Mouse (Mus musculus) cerebral cortex, adult 2 months (tissue): Measurements from ENCODE around the gene Ptov1.

ENCODE experiments used
- WGBS: fragments of 180-500 bp; shearing (Covaris S2); methylation state at CpG from one replicate; pipeline ENCODE4 v1.1.7; 2018; 5-methylcytosine and 5-hydroxymethylcytosine counted together

Ptov1 gene

DNA sequence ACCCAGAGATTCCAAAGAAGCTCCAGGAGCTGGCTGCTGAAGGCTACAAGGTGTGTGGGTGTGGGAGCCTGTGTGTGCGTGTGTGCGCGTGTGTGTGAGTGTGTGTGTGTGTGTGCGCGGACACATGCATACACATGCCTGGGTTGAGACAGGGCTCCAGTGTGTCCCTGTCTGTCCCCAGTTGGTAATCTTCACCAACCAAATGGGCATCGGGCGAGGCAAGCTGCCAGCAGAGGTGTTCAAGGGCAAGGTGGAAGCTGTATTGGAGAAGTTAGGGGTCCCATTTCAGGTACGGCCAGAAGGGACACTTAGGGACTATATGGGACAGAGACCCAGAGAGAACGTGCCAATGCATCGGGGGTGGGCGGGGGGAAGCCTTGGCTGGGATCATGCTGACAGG, 9.7 kb downstream of the Ptov1 start:
- 83% methylated on average over 11 of the region's 11 CpGs for WGBS

DNA sequence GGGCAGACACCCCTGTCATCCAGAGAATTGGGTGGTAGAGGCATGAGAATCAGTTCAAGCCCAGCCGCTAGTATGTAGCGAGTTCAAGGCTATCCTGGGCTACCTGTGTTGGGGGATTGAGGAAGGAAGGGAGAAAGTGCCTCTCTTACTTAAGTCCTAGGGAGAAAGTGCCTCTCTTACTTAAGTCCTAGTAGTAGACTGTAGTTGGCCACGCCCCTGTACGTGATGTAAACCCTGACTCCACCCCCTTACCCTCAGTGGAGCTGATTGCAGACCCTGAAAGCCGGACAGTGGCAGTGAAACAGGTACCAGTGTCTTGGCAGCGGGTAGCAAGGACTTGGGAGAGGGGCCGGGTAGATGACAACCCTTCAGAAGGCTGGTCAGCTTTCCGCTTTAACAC, 11.7 kb downstream of the Ptov1 start:
- 22% methylated on average over 8 of the region's 8 CpGs for WGBS

DNA sequence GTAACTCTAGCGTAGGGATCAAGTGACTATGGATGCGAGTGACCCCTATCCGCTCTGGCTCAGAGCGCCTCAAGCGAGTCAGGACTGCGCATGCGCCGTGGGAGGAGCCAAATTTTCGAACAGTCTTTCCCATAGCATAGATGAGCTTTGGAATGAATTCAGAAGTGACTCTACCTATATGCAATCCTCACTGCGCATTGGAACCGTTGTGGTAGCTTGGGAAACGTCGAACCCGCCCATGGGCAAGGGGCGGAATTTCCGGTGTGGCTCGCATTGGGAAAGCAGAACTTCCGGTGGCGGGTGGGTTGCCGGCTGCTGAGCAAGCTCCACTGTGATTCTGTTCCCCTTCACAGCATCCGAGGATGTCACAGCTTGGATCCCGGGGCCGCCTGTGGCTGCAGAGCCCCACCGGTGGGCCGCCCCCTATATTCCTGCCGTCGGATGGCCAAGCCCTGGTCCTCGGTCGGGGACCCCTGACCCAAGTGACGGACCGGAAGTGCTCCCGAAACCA, 12.5 kb downstream of the Ptov1 start, which contains the start of gene Pnkp:
Gene Pnkp (plus strand): TSS at position 98 of the 511 bp plus-strand sequence.
- under 1% methylated on average over 32 of the region's 32 CpGs for WGBS

DNA sequence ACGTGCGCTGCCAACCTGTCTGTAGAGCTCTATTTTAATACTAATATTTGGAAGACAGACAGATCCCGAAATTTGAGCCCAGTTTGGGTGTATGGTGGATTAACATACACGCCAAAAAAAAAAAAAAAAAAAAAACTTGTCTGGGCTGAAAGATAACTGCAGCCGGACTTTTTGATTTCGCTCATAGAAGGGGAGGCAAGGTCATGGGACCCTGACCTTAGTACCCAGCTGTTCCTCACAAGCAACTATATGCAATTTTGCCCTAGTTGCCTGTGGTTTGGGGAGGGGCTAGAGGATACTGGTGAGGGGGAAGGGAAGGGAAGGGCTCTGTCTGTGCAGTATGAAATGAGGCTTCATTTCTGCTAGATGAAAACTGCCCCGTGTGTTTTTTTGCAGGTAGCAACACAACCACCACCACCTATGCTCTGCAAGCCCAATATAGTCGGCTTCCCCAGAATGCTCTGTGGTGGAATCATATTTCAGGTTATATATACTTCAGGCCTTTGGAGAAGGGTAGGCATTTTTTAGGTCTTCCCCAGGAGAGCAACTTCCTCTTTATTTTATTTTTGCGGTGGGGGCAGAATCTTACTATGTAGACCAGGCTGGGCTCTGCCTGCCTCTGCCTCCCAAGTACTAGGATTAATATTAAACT, 13.2 kb downstream of the Ptov1 start:
- WGBS: 61% methylated on average over 9 of the region's 9 CpGs

DNA sequence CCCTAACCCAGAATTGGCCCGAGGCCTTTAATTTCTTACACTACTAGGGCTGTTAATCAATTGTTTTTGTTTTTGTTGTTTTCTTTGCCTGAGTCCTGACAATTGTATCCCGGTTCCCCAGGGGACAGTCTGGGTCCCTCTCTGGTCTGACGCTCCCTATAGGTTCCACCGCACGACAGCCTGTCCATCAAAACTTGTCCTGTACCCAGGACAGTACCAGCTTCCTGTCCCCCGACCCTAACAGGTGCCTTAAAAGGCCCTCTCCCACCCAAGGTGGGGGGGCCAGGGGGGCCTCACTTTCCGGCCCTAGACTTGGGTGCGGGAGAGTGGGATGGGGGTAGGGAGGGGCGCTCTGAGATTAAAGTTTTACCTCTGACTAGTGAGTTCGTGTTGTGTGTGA, 14.6 kb downstream of the Ptov1 start:
- WGBS: 24% methylated on average over 10 of the region's 10 CpGs

DNA sequence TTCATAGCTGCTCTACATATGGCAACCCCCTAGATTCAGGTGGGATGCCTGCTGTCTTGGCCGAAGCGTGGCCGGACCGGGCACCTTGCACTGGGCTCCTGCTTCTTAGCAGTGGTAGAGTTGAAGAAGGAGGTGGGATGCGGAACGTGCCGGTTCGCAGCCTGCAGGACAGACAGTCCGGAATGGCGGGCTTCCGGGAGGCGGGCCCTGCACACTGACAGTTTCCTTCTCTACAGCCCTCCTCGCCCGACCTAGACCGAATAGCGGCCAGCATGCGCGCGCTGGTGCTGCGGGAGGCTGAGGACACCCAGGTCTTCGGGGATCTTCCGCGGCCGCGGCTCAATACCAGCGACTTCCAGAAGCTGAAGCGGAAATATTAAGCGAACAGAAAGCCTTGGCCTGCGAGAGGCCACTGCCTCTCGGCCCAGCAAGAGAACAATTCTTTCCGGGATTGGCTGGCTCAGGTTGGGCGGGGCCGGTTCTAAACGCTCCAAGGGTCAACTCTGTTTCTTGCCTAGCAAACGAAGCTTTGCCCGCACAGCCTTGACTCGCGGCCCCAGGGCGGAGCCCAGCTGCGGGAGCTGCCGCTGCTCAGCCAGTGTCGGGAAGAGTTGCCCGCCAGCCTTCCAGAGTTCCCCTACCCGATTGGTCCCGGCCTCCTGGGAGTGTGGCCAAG, 15.1 kb downstream of the Ptov1 start:
- 11% methylated on average over 45 of the region's 45 CpGs for WGBS

DNA sequence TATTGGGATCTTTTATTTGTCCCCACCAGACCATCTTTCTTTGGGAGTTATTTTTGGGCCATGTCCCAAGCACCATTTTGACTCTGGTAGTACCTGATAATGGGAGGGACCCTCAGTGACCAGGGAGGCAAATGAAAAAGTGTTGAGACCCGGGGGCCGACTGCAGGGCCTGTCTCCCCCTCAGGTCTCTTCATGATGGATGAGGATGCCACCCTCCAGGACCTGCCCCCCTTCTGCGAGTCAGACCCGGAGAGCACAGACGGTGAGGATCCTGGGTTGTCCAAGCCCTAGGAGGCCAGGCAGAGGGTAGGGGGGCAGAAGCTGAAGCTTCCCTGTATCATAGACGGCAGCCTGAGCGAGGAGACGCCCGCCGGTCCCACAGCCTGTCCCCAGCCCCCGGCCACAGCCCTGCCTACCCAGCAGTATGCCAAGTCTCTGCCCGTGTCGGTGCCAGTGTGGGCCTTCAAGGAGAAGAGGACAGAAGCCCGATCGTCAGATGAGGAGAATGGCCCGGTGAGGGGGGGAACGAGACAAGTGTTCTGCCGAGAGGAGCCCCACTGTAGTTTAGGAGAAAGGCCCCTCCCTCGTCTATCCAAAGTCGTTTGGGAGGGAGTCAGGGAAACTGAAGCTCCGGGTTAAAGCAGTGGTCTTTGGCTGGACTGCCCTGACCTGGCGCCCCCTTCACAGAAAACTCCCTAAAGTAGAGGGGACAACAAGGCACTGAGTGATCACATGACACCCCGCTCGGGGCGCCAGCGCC, 15.8 kb downstream of the Ptov1 start:
- 35% methylated on average over 26 of the region's 26 CpGs for WGBS

DNA sequence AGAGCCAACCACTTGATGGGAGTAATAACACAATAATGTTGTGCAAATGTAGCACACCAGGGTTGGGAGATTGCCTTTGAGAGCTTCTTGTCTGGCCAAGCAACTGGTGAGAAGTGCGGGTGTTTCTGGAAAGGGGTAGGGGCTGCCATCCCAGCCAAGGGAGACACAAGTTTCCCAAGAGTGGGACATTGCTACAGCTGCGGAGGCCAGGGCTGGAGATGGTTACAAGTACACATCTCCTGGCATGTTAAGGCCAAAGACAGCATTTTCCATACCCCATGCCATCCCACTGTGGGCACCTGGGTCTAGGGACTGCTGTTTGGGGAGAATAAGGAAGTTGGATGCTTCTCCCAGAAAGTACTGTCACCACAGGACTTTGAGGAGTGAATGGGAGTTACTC, 16.5 kb downstream of the Ptov1 start:
- 91% methylated on average over 2 of the region's 2 CpGs for WGBS

DNA sequence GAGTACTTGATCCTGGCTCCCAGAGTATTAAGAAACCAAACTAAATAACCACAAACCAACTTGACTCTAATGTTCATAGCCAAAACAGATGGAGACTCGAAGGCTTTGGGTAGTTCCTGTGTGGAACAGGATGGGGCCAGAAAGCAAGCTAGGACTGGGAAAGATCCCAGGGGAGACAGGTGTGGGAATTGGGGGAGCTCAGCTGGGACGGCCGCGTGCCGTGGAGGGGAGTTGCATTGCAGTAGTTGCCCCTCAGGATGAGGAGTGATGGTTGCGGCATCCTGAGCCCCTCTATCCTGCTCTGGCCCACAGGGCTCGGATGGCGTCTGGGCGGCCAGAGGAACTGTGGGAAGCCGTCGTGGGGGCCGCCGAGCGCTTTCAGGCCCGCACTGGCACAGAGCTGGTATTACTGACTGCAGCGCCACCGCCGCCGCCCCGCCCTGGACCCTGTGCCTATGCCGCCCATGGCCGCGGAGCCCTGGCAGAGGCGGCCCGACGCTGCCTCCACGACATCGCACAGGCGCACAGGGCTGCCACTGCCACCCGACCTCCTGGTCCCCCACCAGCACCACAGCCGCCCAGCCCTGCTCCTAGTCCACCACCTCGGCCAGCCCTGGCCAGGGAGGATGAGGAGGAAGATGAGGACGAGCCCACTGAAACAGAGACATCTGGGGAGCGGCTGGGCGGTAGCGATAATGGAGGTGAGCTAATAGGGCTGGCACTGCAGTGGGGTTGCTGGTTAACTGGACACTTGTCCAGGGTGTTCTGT, 17.1 kb downstream of the Ptov1 start:
- WGBS: 90% methylated on average over 36 of the region's 36 CpGs

DNA sequence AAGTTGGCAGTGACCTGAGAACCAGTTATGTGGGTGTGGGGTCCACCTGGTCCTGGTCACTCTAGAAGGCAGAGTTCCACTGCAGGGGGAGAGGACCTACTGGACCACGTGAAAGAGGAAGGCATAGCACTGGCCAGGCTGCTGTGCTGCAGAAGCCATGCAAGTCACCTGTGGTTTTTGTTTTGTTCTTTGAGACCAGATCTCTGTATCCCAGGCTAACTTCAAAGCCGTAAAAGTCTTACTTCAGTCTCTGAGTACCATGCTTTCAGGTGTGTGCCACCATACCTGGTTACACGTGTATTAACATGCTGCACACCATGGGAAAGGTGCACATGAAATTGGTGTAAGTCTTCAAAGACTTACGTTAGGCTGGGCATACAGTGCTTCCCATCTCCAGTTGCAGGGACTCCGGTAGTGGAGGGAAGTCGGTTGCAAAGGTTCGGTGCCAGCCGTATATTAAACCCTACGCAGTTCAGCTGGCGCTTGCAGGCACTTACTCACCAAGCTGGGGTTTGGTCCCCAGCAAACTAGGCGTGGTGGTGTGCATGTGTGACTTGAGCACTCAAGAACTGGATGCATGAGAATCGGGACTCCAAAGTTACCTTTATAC, 17.9 kb downstream of the Ptov1 start:
- WGBS: 91% methylated on average over 12 of the region's 12 CpGs

DNA sequence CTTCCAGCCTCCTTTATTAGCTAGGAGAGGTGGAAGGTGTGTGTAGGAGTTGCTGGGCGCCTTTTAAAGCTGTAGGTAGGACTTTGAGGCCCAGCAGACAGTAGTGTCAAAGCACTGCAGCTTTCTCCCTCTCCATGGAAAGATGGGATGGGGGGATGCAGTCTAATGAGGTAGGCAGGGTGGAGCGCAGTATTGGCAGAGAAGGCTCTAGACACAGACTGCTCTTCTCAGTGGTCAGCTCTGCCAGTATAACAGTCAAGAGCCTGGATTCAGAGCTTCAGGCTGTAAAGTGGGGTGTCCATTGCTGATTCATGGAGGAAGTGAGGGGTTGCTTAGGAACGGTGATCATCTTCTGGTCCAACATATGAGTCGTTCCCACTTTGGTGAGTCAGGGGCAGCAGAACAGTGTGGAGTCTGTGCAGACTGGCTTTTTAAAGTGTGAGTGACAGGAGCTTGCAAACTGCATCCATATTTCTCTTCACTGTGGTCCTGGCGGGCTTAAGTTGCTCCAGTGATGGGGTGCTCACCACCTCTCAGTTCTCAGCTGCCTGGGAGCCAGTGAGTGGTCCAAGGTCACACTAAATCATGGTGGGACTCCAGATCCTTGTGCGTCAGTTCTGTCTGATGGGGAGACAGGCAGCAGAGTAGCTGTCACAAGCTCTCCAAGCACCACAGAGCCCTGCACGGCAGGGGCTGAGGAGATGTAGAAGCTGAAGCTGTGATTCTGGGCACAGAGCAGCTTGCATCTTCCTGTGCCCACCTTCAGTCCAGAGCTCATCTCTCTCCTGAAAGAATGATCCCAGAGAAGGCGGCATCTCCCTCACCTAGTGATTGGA, 18.6 kb downstream of the Ptov1 start:
- 46% methylated on average over 8 of the region's 8 CpGs for WGBS

DNA sequence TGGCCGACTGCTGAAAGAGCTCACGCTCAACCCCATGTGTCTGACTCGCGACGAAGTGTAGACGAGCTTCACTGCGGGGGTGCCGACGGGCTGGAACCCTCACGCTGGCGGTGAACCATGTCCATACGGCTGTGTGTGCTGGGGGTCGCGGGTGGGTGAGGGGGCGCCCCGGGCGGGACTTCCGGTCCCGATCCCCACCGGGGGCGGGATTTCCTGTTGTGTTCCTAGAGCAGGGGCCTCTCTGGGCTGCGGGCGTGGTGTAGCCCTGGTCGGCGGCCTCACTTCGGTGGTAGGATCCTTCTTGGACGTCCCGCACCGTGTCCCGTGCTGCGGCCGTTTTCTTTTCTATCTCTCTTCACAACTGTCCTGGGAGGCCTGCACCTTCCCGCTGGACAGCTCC, 19.4 kb downstream of the Ptov1 start:
- WGBS: under 1% methylated on average over 33 of the region's 33 CpGs

DNA sequence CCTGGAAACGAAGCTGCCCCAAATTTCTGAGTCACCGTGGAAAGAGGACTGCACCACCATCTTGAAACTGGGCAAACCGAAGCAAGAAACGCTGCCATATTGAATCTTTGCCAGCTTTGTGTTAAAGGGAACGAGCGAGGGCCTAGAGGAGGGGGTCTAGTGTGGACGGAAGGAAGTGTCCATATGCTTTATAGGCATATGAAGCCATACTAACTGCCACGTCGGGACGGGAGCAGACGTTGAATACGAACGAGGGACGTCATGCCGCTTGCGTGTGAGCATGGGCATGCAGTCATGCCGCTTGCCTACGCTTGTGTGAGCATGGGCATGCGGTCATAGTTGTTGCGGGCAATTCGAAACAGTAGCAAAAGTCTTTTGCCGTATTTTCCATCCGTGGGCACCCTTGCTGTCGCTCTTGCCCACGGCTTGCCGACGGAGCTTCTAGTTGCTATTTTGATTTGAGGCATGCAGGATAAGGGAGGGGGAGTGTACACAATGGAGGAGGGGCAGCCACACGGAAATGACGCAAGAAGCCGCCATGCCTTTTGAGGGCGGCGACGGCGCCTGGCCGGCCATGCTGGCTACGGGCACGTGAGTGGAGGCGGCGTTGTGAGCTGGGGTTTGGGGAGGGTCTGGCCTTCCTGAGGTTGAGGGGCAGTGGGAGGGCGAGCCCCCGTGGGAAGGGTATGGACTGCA, 20.0 kb downstream of the Ptov1 start:
- WGBS: under 1% methylated on average over 41 of the region's 41 CpGs

DNA sequence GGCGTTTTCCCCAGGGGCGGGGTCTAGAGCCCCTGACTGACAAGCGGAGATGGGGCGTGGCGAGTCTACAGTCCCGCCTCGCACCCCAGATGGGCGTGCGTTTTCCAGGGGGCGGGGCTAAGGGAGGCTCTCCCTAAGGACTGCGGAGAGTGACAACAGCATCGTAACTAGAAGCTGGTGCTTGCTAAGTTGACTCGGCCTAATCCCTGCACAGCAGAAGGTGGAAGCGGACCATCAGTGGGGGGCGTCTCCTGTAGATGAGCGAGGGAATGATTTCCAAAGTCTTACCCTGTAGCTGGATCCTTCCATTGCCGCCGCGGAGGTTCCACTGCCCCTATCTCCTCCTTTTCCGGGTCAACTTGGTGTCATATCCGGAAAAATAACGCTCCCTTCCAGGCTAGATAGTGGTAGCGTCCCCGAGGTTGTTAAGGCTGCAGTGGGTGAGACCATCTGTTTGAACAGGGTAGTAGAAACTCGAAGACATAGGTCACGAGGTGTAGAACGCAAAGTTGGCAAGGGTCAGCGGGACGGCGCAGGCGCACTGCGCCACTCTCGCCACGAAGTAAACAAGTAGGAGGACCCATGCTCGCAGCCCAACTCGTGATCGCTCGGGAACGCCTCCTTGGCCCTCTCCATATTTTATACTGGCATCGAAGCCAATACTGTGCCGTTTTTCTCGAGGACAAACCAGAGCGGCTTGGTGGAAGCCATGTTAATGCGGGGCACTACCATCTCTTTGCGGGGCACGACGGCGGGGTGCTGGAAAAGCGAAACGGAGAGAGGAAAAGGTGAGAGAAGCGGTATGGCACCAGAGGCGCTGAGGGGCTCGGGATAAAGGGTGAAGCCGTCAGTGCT, 20.8 kb downstream of the Ptov1 start, which contains the start of the genes Akt1s1 and Tbc1d17:
Gene Akt1s1 (plus strand): TSS at position 431 of the 855 bp plus-strand sequence.
Gene Tbc1d17 (minus strand): TSS at position 519 of the 855 bp plus-strand sequence.
- under 1% methylated on average over 54 of the region's 54 CpGs for WGBS

DNA sequence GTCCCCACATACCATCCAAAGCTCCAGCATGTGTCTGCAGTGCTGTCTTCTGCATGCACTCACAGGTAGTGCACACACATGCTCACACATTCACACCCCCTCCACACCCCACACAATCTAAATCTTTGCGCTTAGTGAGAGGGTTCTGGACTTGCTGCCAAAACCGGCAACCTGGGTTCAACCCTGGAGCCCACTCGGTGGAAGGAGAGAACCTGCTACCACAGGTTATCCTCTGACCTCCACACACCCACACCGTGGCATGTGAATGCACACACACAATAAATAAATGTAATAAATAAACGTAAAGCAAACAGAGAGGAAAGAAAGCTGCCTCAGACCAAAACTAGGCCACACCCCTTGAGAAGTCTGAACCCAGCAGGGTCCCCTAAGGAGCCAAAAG, 21.8 kb downstream of the Ptov1 start:
- WGBS: 53% methylated on average over 5 of the region's 5 CpGs

DNA sequence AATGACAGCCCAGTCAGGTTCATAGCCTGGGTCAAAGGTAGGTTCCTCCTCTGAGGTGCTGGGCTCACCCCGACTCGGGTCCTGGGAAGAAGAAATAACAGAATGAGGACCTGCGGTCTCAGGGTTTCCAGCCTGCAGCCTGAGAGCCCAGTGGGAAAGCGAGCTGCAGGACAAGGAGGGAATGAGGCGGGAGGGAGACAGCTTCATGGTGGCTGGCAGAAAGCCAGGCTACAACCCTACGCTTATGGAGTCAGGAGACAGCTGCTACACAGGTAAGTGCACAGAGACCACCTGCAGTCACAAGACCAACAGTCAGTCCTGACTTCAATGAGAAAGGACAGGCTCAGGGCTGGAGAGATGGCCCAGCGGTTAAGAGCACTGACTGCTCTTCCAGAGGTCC, 22.8 kb downstream of the Ptov1 start:
- 87% methylated on average over 7 of the region's 7 CpGs for WGBS

DNA sequence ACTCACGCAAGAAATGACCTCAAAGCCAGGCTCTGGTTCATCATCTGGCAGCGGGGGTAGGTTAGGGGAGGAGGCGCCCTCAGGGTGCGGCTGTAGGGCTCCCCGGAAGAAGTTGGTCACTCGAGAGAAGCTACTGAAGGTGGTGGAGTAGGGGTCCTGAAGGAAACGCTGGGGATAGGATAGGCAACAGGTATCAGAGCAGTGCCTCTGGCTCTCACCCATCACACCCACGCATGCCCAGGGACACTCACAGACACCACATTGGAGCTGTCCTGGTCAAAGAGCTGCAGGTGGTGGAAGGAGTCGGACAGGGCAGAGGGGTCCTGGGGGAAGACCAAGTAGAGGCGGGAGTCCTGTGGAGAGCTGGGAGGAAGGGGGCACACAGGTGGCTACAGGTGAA, 24.6 kb downstream of the Ptov1 start:
- 94% methylated on average over 10 of the region's 10 CpGs for WGBS

DNA sequence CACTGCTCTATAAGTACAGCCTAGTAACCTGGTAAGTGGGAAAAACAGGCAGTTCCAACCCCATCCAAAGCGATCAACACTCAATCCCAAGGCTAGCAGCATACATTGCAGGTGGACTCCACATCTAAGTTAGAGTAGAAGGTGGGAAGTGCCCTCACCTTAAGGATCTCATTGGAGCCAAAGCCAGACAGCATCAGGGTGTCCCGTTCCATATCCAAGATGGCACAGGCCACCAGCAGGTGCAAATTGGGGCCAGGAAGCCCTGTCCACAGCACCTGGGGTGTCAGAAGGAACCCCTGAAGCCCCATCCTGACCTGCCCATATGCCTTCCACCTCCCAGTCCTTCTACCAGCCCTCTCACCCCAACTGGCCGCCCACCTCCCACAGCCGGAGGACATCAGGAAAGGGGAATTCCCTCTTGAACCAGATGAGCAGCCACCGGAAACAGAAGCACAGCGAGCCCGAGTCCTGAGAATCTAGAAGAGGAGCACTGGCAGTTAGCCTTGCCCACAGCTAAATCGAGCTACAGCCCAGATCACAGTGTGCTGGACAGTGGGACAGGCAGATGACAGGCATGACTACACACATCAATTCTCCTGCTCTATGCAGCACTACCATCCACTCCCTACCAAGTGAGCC, 27.6 kb downstream of the Ptov1 start:
- WGBS: 89% methylated on average over 8 of the region's 8 CpGs
